Comparison of ENCODE assay signal across 25 mouse cellular contexts in genomic region chr14:103866636-103867035, GRCm38 (mm10).
"Had no signal": no experiment of that assay in that cellular context is flagged by ENCODE, and none has a peak within 500 bp of the region (broad histone marks: within the 10 kb centered on the region; RNA-seq: fewer than 3 reads in every experiment).

No protein-coding gene starts in this region.

- DNase-seq: forebrain, postnatal 0 days; gastrocnemius, postnatal 14 days; gastrocnemius, postnatal 36 days; heart, adult 11 months; heart, adult 2 months; heart, postnatal 14 days; heart, postnatal 36 days; kidney, adult 11 months; kidney, adult 2 months; kidney, adult 9 months; kidney, postnatal 14 days; kidney, postnatal 36 days; layer of hippocampus, adult 9-11 months; layer of hippocampus, postnatal 36 days; left cerebral cortex, postnatal 4 days had no signal

- H3K27me3 ChIP-seq: heart, embryonic 13.5 days; heart, embryonic 15.5 days; hindbrain, embryonic 13.5 days; hindbrain, embryonic 15.5 days; kidney, embryonic 15.5 days; limb, embryonic 13.5 days; limb, embryonic 15.5 days had no signal

- H3K27ac ChIP-seq: heart, adult 2 months; heart, embryonic 13.5 days; heart, embryonic 15.5 days; hindbrain, embryonic 13.5 days; hindbrain, embryonic 15.5 days; hindbrain, postnatal 0 days; kidney, embryonic 15.5 days; kidney, postnatal 0 days; limb, embryonic 13.5 days; limb, embryonic 15.5 days had no signal

- H3K36me3 ChIP-seq: heart, embryonic 13.5 days; heart, embryonic 15.5 days; hindbrain, embryonic 13.5 days; hindbrain, embryonic 15.5 days; kidney, embryonic 15.5 days; limb, embryonic 13.5 days; limb, embryonic 15.5 days had no signal

- H3K4me2 ChIP-seq: heart, embryonic 11.5 days; heart, embryonic 13.5 days; heart, embryonic 15.5 days; hindbrain, embryonic 13.5 days; hindbrain, embryonic 15.5 days; kidney, embryonic 15.5 days; limb, embryonic 13.5 days; limb, embryonic 15.5 days had no signal

- H3K9me3 ChIP-seq: heart, embryonic 13.5 days; heart, embryonic 15.5 days; hindbrain, embryonic 13.5 days; hindbrain, embryonic 15.5 days; kidney, embryonic 15.5 days; limb, embryonic 13.5 days; limb, embryonic 15.5 days had no signal

- ATAC-seq: forebrain, postnatal 0 days; hindbrain, postnatal 0 days had no signal

- H3K9ac ChIP-seq: forebrain, postnatal 0 days; heart, embryonic 13.5 days; heart, embryonic 15.5 days; hindbrain, embryonic 13.5 days; hindbrain, embryonic 15.5 days; kidney, embryonic 15.5 days; limb, embryonic 13.5 days; limb, embryonic 15.5 days had no signal

- H3K4me1 ChIP-seq: heart, embryonic 13.5 days; heart, embryonic 15.5 days; hindbrain, embryonic 13.5 days; hindbrain, embryonic 15.5 days; kidney, embryonic 15.5 days; limb, embryonic 13.5 days; limb, embryonic 15.5 days had no signal

- H3K4me3 ChIP-seq: heart, adult 2 months; heart, embryonic 13.5 days; heart, embryonic 15.5 days; hindbrain, embryonic 13.5 days; hindbrain, embryonic 15.5 days; kidney, embryonic 15.5 days; limb, embryonic 13.5 days; limb, embryonic 15.5 days had no signal
